Mouse (Mus musculus): ENCODE results near the gene Sh3bp5.

DNA sequence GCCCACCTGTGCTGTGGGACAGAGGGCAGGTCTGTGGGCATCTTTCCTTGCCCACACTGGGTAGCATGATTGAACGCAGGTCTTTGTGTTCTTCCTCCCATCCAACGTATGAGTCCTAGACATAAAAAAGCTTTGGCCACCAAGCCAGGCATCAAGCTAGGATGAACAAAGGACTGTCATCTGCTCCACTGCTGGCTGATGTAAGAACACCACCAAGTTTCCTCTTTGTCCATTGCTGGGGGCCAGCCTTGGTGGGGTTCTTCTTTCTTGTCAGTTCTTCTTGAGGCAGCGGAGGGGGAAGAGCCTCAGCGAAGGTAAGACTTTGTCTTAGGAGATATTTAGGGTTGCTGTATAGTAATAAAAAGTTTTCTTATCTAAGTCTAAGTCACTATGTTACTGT lies 104.9 kb downstream of the Sh3bp5 start:
- no peak for TF ChIP-seq CTCF (IDR thresholded peaks at IDR 0.05 in 2 of 3, conservative IDR thresholded peaks at IDR 0.05 in 1 of 3; ENCODE audit: control insufficient read depth in 1 of 3, insufficient read depth in 1 of 3, low read depth in 2 of 3, low read length in 3 of 3, poor library complexity in 1 of 3, severe bottlenecking in 1 of 3)
- TF ChIP-seq TCF12 (IDR thresholded peaks at IDR 0.05; ENCODE audit: low read depth, low read length): no peak
- TF ChIP-seq SIN3A (IDR thresholded peaks at IDR 0.05; ENCODE audit: low read length): no peak
- no peak for TF ChIP-seq CHD2 (IDR thresholded peaks at IDR 0.05; ENCODE audit: low read length)
- TF ChIP-seq POLR2A (IDR thresholded peaks at IDR 0.05; ENCODE audit: control insufficient read depth in 1 of 2, insufficient read depth in 1 of 2, low read depth in 1 of 2, low read length in 2 of 2, poor library complexity in 1 of 2): no peak
- TF ChIP-seq TBP (IDR thresholded peaks at IDR 0.05; ENCODE audit: low read depth, low read length): no peak
- TF ChIP-seq EP300 (IDR thresholded peaks at IDR 0.05; ENCODE audit: low read depth in 1 of 2, low read length in 2 of 2): no peak
- no peak for TF ChIP-seq MAZ (IDR thresholded peaks at IDR 0.05; ENCODE audit: low read depth, low read length)
- no peak for TF ChIP-seq NELFE (IDR thresholded peaks at IDR 0.05; ENCODE audit: low read depth, low read length)
- no peak for TF ChIP-seq MYC (IDR thresholded peaks at IDR 0.05; ENCODE audit: low read depth, low read length)
- no peak for TF ChIP-seq ELF1 (IDR thresholded peaks at IDR 0.05; ENCODE audit: low read depth, low read length)
- no peak for TF ChIP-seq E2F4 (IDR thresholded peaks at IDR 0.05; ENCODE audit: borderline replicate concordance, low read depth, low read length)
- no peak for TF ChIP-seq TAL1 (IDR thresholded peaks at IDR 0.05; ENCODE audit: low read length)

Data from MEL (cell line).